Mouse (Mus musculus) heart, embryonic 10.5 days (tissue): ENCODE measurements around the gene Atat1. TPM values are rescaled to one million over a fixed set of nuclear protein-coding genes. Genes with fewer than 3 reads are reported as not detected.
A peak's percentile ranks its signal among the peaks of the same experiment; 100 is the strongest.

ENCODE experiments used
- DNase-seq: peaks from one replicate; pipeline ENCODE4 v3.0.0-alpha.2; 2017; ENCODE audit warnings: low spot score
- H3K27ac ChIP-seq: fragments of 300-500 bp; sonication (generic); 2 replicates; pipeline ENCODE4 v1.5.1; 2016; ENCODE audit warnings: mild to moderate bottlenecking
- H3K27me3 ChIP-seq: fragments of 300-500 bp; sonication (generic); 2 replicates; pipeline ENCODE4 v1.6.1; 2016; ENCODE audit warnings: mild to moderate bottlenecking; ENCODE audit not compliant: poor library complexity, insufficient read depth, severe bottlenecking
- H3K36me3 ChIP-seq: fragments of 300-500 bp; sonication (generic); 2 replicates; pipeline ENCODE4 v1.6.1; 2016; ENCODE audit warnings: mild to moderate bottlenecking, moderate library complexity
- H3K4me1 ChIP-seq: fragments of 300-500 bp; sonication (generic); 2 replicates; pipeline ENCODE4 v1.6.1; 2016; ENCODE audit warnings: mild to moderate bottlenecking
- H3K4me3 ChIP-seq: fragments of 300-500 bp; sonication (generic); 2 replicates; pipeline ENCODE4 v1.5.1; 2016; ENCODE audit warnings: mild to moderate bottlenecking, moderate library complexity
- H3K9me3 ChIP-seq: fragments of 300-500 bp; sonication (generic); 2 replicates; pipeline ENCODE4 v1.6.1; 2016; ENCODE audit warnings: mild to moderate bottlenecking, moderate library complexity
- WGBS: fragments of 180-500 bp; shearing (Covaris S2); methylation state at CpG from one replicate; pipeline ENCODE4 v1.1.7; 2016; 5-methylcytosine and 5-hydroxymethylcytosine counted together
- polyA plus RNA-seq: library from polyadenylated mRNA; unstranded; fragments of >200 nt; fragmentation: Nextera tagmentation; extraction: Ambion mirVana; gene quantifications from 2 replicates; pipeline ENCODE4 v1.2.1, GENCODE M21; 2016

Gene Atat1
- polyA plus RNA-seq, 1 experiment from 2014 or later = 78.6 TPM

GRCm38 (mm10) chr17:35866911-35867890 lies 42.7 kb downstream of the Atat1 start:
- peaks cover 23% of the 10 kb centered on the region for H3K36me3 ChIP-seq
- H3K27me3 ChIP-seq = no peaks in the 10 kb centered on the region
- peak; percentile 75 for DNase-seq
- H3K9me3 ChIP-seq = no peaks in the 10 kb centered on the region
- peak overlapping the region; percentile 71 for H3K4me3 ChIP-seq
- peak overlapping the region; percentile 93 for H3K27ac ChIP-seq
- H3K4me1 ChIP-seq = peaks cover 62% of the 10 kb centered on the region
- WGBS = 8% methylated on average over 26 of the region's 26 CpGs

- Histone ChIP-seq H3K36me3 (peaks cover 19% of the 10 kb centered on the region), H3K27ac (peak overlapping the region; percentile 93), H3K27me3 (no peaks in the 10 kb centered on the region), H3K4me3 (peak overlapping the region; percentile 71), H3K9me3 (no peaks in the 10 kb centered on the region), H3K4me1 (peaks cover 62% of the 10 kb centered on the region)
- under 1% methylated on average over 35 of the region's 38 CpGs for WGBS
- DNase-seq = peak; percentile 87
Measured at GRCm38 (mm10) chr17:35866281-35866831, 43.5 kb downstream of the Atat1 start.

- peak; percentile 93 for DNase-seq
- Histone ChIP-seq H3K9me3 (no peaks in the 10 kb centered on the region), H3K4me3 (peak within 1 kb of the TSS; percentile 71), H3K4me1 (peaks cover 61% of the 10 kb centered on the region), H3K27me3 (no peaks in the 10 kb centered on the region), H3K27ac (peak within 1 kb of the TSS; percentile 93), H3K36me3 (peaks cover 12% of the 10 kb centered on the region)
- WGBS = under 1% methylated on average over 45 of the region's 48 CpGs
Measured at GRCm38 (mm10) chr17:35865481-35866280, 44.2 kb downstream of the Atat1 start, which contains the start of gene Ppp1r18. Gene Ppp1r18 (plus strand): TSS chr17:35865593.

GRCm38 (mm10) chr17:35864832-35865353 lies 45.0 kb downstream of the Atat1 start:
- Histone ChIP-seq H3K4me1 (peaks cover 57% of the 10 kb centered on the region), H3K27ac (peak overlapping the region; percentile 93), H3K36me3 (peaks cover 7% of the 10 kb centered on the region), H3K9me3 (no peaks in the 10 kb centered on the region), H3K27me3 (no peaks in the 10 kb centered on the region), H3K4me3 (peak overlapping the region; percentile 71)
- DNase-seq = no peak
- WGBS = 25% methylated on average over 10 of the region's 10 CpGs

- Histone ChIP-seq H3K27me3 (no peaks in the 10 kb centered on the region), H3K9me3 (no peaks in the 10 kb centered on the region), H3K4me1 (peaks cover 27% of the 10 kb centered on the region), H3K27ac (peak within 1 kb of the TSS; percentile 96), H3K4me3 (peak within 1 kb of the TSS; percentile 80), H3K36me3 (peaks cover 26% of the 10 kb centered on the region)
- DNase-seq = peak; percentile 95
- under 1% methylated on average over 47 of the region's 47 CpGs for WGBS
Measured at GRCm38 (mm10) chr17:35861198-35861857, 48.5 kb downstream of the Atat1 start, which contains the start of gene Nrm. Gene Nrm (plus strand): TSS chr17:35861318.

GRCm38 (mm10) chr17:35860831-35861197 lies 49.1 kb downstream of the Atat1 start:
- peaks cover 27% of the 10 kb centered on the region for H3K4me1 ChIP-seq
- 6% methylated on average over 12 of the region's 12 CpGs for WGBS
- peak overlapping the region; percentile 80 for H3K4me3 ChIP-seq
- no peaks in the 10 kb centered on the region for H3K9me3 ChIP-seq
- H3K36me3 ChIP-seq = peaks cover 28% of the 10 kb centered on the region
- no peaks in the 10 kb centered on the region for H3K27me3 ChIP-seq
- DNase-seq = no peak
- peak overlapping the region; percentile 96 for H3K27ac ChIP-seq

- WGBS = 51% methylated on average over 2 of the region's 2 CpGs
- Histone ChIP-seq H3K4me1 (peaks cover 24% of the 10 kb centered on the region), H3K9me3 (no peaks in the 10 kb centered on the region), H3K27ac (no peak overlapping the region), H3K4me3 (no peak overlapping the region), H3K36me3 (peaks cover 33% of the 10 kb centered on the region), H3K27me3 (no peaks in the 10 kb centered on the region)
- DNase-seq = peak; percentile 61
Measured at GRCm38 (mm10) chr17:35859835-35860234, 50.0 kb downstream of the Atat1 start.

- Histone ChIP-seq H3K4me3 (no peak overlapping the region), H3K27me3 (no peaks in the 10 kb centered on the region), H3K9me3 (no peaks in the 10 kb centered on the region), H3K36me3 (peaks cover 37% of the 10 kb centered on the region), H3K4me1 (peaks cover 19% of the 10 kb centered on the region), H3K27ac (no peak overlapping the region)
- no peak for DNase-seq
- 76% methylated on average over 1 of the region's 1 CpGs for WGBS
Measured at GRCm38 (mm10) chr17:35859371-35859770, 50.5 kb downstream of the Atat1 start.

- peak; percentile 65 for DNase-seq
- 72% methylated on average over 3 of the region's 3 CpGs for WGBS
- Histone ChIP-seq H3K27me3 (no peaks in the 10 kb centered on the region), H3K4me1 (no peaks in the 10 kb centered on the region), H3K4me3 (no peak overlapping the region), H3K27ac (no peak overlapping the region), H3K9me3 (no peaks in the 10 kb centered on the region), H3K36me3 (peaks cover 93% of the 10 kb centered on the region)
Measured at GRCm38 (mm10) chr17:35850974-35851373, 58.9 kb downstream of the Atat1 start.

- no peak for DNase-seq
- Histone ChIP-seq H3K27me3 (no peaks in the 10 kb centered on the region), H3K9me3 (no peaks in the 10 kb centered on the region), H3K4me3 (no peak overlapping the region), H3K36me3 (peaks cover 83% of the 10 kb centered on the region), H3K4me1 (no peaks in the 10 kb centered on the region), H3K27ac (no peak overlapping the region)
- 44% methylated on average over 1 of the region's 1 CpGs for WGBS
Measured at GRCm38 (mm10) chr17:35848112-35848511, 61.8 kb downstream of the Atat1 start.
